ENCODE assay signal across 9 mouse cellular contexts in genomic region chr14:55885791-55886271, GRCm38 (mm10). TPM values are rescaled to one million over a fixed set of nuclear protein-coding genes. Genes with fewer than 3 reads are reported as not detected.
A peak's percentile ranks its signal among the peaks of the same experiment; 100 is the strongest.
DNase-seq lines count a peak whose midpoint lies in the region; ATAC-seq and TF ChIP-seq lines count a peak whose summit lies in the region.
"Had no signal": no experiment of that assay in that cellular context is flagged by ENCODE, and none has a peak within 500 bp of the region (broad histone marks: within the 10 kb centered on the region; RNA-seq: fewer than 3 reads in every experiment).

No protein-coding gene starts in this region.

- no peaks in the 10 kb centered on the region for H3K27me3 ChIP-seq in forebrain, postnatal 0 days (ENCODE audit: insufficient read depth, low read length)
- H3K27me3 ChIP-seq in hindbrain, embryonic 15.5 days: no peaks in the 10 kb centered on the region
- no peaks in the 10 kb centered on the region for H3K27me3 ChIP-seq in limb, embryonic 15.5 days
- H3K27me3 ChIP-seq in midbrain, embryonic 14.5 days (ENCODE audit: control insufficient read depth, insufficient read depth, low read length): no peaks in the 10 kb centered on the region
- H3K27me3 ChIP-seq in stomach, embryonic 16.5 days (ENCODE audit: control insufficient read depth, insufficient read depth, low read length): no peaks in the 10 kb centered on the region
- H3K27me3 ChIP-seq: Patski had no signal

- ATAC-seq in forebrain, postnatal 0 days: no peak
- no peak for ATAC-seq in hindbrain, embryonic 15.5 days (ENCODE audit: low FRiP score, low read depth)
- ATAC-seq in limb, embryonic 15.5 days (ENCODE audit: insufficient number of reproducible peaks, low FRiP score, low TSS enrichment, low read depth): no peak
- ATAC-seq in midbrain, embryonic 14.5 days (ENCODE audit: low FRiP score, low TSS enrichment): no peak
- ATAC-seq in stomach, embryonic 16.5 days (ENCODE audit: insufficient read depth, low FRiP score): no peak

- 6% methylated on average over 16 of the region's 16 CpGs for WGBS in forebrain, postnatal 0 days
- 14% methylated on average over 16 of the region's 16 CpGs for WGBS in hindbrain, embryonic 15.5 days
- 5% methylated on average over 16 of the region's 16 CpGs for WGBS in limb, embryonic 15.5 days
- 13% methylated on average over 16 of the region's 16 CpGs for WGBS in midbrain, embryonic 14.5 days
- WGBS in stomach, embryonic 16.5 days: 3% methylated on average over 16 of the region's 16 CpGs

- no peaks in the 10 kb centered on the region for H3K9me3 ChIP-seq in forebrain, postnatal 0 days (ENCODE audit: low read length)
- no peaks in the 10 kb centered on the region for H3K9me3 ChIP-seq in hindbrain, embryonic 15.5 days
- no peaks in the 10 kb centered on the region for H3K9me3 ChIP-seq in limb, embryonic 15.5 days
- no peaks in the 10 kb centered on the region for H3K9me3 ChIP-seq in midbrain, embryonic 14.5 days (ENCODE audit: control insufficient read depth, low read length)
- H3K9me3 ChIP-seq in stomach, embryonic 16.5 days (replicated peaks; ENCODE audit: control insufficient read depth, low read length): no peaks in the 10 kb centered on the region

- peak overlapping the region; percentile 78; the same call in 1 of the 2 replicates for H3K27ac ChIP-seq in forebrain, postnatal 0 days (ENCODE audit: low read depth, low read length)
- H3K27ac ChIP-seq in hindbrain, embryonic 15.5 days (replicated peaks): peak overlapping the region; percentile 85; the same call in 1 of the 2 replicates
- H3K27ac ChIP-seq in limb, embryonic 15.5 days: peak overlapping the region; percentile 94
- H3K27ac ChIP-seq in midbrain, embryonic 14.5 days (replicated peaks; ENCODE audit: low read depth, low read length): no peak overlapping the region
- H3K27ac ChIP-seq in stomach, embryonic 16.5 days (ENCODE audit: low read length): peak overlapping the region; percentile 97

- peaks cover 29% of the 10 kb centered on the region for H3K36me3 ChIP-seq in forebrain, postnatal 0 days (ENCODE audit: insufficient read depth)
- H3K36me3 ChIP-seq in hindbrain, embryonic 15.5 days: peaks cover 33% of the 10 kb centered on the region
- peaks cover 45% of the 10 kb centered on the region for H3K36me3 ChIP-seq in limb, embryonic 15.5 days
- peaks cover 39% of the 10 kb centered on the region for H3K36me3 ChIP-seq in midbrain, embryonic 14.5 days (ENCODE audit: control insufficient read depth, insufficient read depth, low read length)
- H3K36me3 ChIP-seq in stomach, embryonic 16.5 days (ENCODE audit: control insufficient read depth, insufficient read depth, low read length): peaks cover 17% of the 10 kb centered on the region

- TF ChIP-seq CTCF in forebrain, postnatal 0 days (IDR thresholded peaks at IDR 0.05; ENCODE audit: low read depth): no peak

- peak overlapping the region; percentile 80 for H3K4me3 ChIP-seq in forebrain, postnatal 0 days (ENCODE audit: low read depth, low read length)
- H3K4me3 ChIP-seq in hindbrain, embryonic 15.5 days: peak overlapping the region; percentile 87
- H3K4me3 ChIP-seq in limb, embryonic 15.5 days: peak overlapping the region; percentile 83
- H3K4me3 ChIP-seq in midbrain, embryonic 14.5 days (replicated peaks; ENCODE audit: low read depth, low read length): peak overlapping the region; percentile 85
- H3K4me3 ChIP-seq in stomach, embryonic 16.5 days (replicated peaks; ENCODE audit: low read length): peak overlapping the region; percentile 75

- peaks cover 10% of the 10 kb centered on the region for H3K4me1 ChIP-seq in forebrain, postnatal 0 days (ENCODE audit: insufficient read depth)
- peaks cover 23% of the 10 kb centered on the region for H3K4me1 ChIP-seq in hindbrain, embryonic 15.5 days (replicated peaks)
- peaks cover 32% of the 10 kb centered on the region for H3K4me1 ChIP-seq in limb, embryonic 15.5 days
- H3K4me1 ChIP-seq in midbrain, embryonic 14.5 days (ENCODE audit: control insufficient read depth, insufficient read depth, low read length): peaks cover 12% of the 10 kb centered on the region
- peaks cover 22% of the 10 kb centered on the region for H3K4me1 ChIP-seq in stomach, embryonic 16.5 days (ENCODE audit: control insufficient read depth, insufficient read depth, low read length)

- H3K4me2 ChIP-seq in forebrain, postnatal 0 days (ENCODE audit: low read depth): peak overlapping the region; percentile 88
- peak overlapping the region; percentile 91 for H3K4me2 ChIP-seq in hindbrain, embryonic 15.5 days
- peak overlapping the region; percentile 76 for H3K4me2 ChIP-seq in limb, embryonic 15.5 days
- H3K4me2 ChIP-seq in midbrain, embryonic 14.5 days (ENCODE audit: low read length): peak overlapping the region; percentile 80
- peak overlapping the region; percentile 84 for H3K4me2 ChIP-seq in stomach, embryonic 16.5 days (ENCODE audit: low read depth, low read length)

- H3K9ac ChIP-seq in forebrain, postnatal 0 days: peak overlapping the region; percentile 87
- H3K9ac ChIP-seq in hindbrain, embryonic 15.5 days: peak overlapping the region; percentile 85
- H3K9ac ChIP-seq in limb, embryonic 15.5 days: peak overlapping the region; percentile 83
- H3K9ac ChIP-seq in midbrain, embryonic 14.5 days (replicated peaks; ENCODE audit: low read length): peak overlapping the region; percentile 75; the same call in 1 of the 2 replicates
- H3K9ac ChIP-seq in stomach, embryonic 16.5 days (ENCODE audit: low read length): peak overlapping the region; percentile 92

- peak; percentile 73 for DNase-seq in cerebellum, adult 9-10 months
- no peak for DNase-seq in cerebellum, adult 11 months
- peak; percentile 53 for DNase-seq in adipocyte (ENCODE audit: low spot score)
- no peak for DNase-seq in forebrain, postnatal 0 days
- no peak for DNase-seq in midbrain, embryonic 14.5 days

RNA-seq across cellular contexts. Expression of gene Khnyn, which starts 1.1 kb away (rescaled TPM):
- total RNA-seq in forebrain, postnatal 0 days (2014; rRNA removed): 13.6 and 20.0 TPM in 2 replicates
- polyA plus RNA-seq in forebrain, postnatal 0 days (2015; fragmentation: Nextera tagmentation; extraction: Ambion mirVana): 3.2 and 5.3 TPM in 2 replicates
- 10.7 and 10.9 TPM in 2 replicates for polyA plus RNA-seq in hindbrain, embryonic 15.5 days (2015; fragmentation: Nextera tagmentation; extraction: Ambion mirVana)
- 18.6 and 20.5 TPM in 2 replicates for polyA plus RNA-seq in limb, embryonic 15.5 days (2015; fragmentation: Nextera tagmentation; extraction: Ambion mirVana)
- 6.5 and 7.1 TPM in 2 replicates for polyA plus RNA-seq in midbrain, embryonic 14.5 days (2014; fragmentation: Nextera tagmentation; extraction: Ambion mirVana)
- polyA plus RNA-seq in stomach, embryonic 16.5 days (2015; fragmentation: Nextera tagmentation; extraction: Ambion mirVana): 18.5 and 21.7 TPM in 2 replicates

RNA-seq across cellular contexts. Expression of gene Cbln3, which starts 1.6 kb away (rescaled TPM):
- total RNA-seq in forebrain, postnatal 0 days (2014; rRNA removed): 0.29 and 0.46 TPM in 2 replicates
- polyA plus RNA-seq in forebrain, postnatal 0 days (2015; fragmentation: Nextera tagmentation; extraction: Ambion mirVana): 0.24 and 0.33 TPM in 2 replicates
- 0.51 and 0.52 TPM in 2 replicates for polyA plus RNA-seq in hindbrain, embryonic 15.5 days (2015; fragmentation: Nextera tagmentation; extraction: Ambion mirVana)
- polyA plus RNA-seq in limb, embryonic 15.5 days (2015; fragmentation: Nextera tagmentation; extraction: Ambion mirVana): 0.24 and 0.46 TPM in 2 replicates
- polyA plus RNA-seq in midbrain, embryonic 14.5 days (2014; fragmentation: Nextera tagmentation; extraction: Ambion mirVana): 0.19 and 0.20 TPM in 2 replicates
- 0.45 and 0.66 TPM in 2 replicates for polyA plus RNA-seq in stomach, embryonic 16.5 days (2015; fragmentation: Nextera tagmentation; extraction: Ambion mirVana)

RNA-seq across cellular contexts. Expression of gene Sdr39u1, which starts 14.3 kb away (rescaled TPM):
- 96.2 and 103 TPM in 2 replicates for total RNA-seq in forebrain, postnatal 0 days (2014; rRNA removed)
- polyA plus RNA-seq in forebrain, postnatal 0 days (2015; fragmentation: Nextera tagmentation; extraction: Ambion mirVana): 131 and 132 TPM in 2 replicates
- 148 and 159 TPM in 2 replicates for polyA plus RNA-seq in hindbrain, embryonic 15.5 days (2015; fragmentation: Nextera tagmentation; extraction: Ambion mirVana)
- 87.1 and 91.0 TPM in 2 replicates for polyA plus RNA-seq in limb, embryonic 15.5 days (2015; fragmentation: Nextera tagmentation; extraction: Ambion mirVana)
- 125 and 142 TPM in 2 replicates for polyA plus RNA-seq in midbrain, embryonic 14.5 days (2014; fragmentation: Nextera tagmentation; extraction: Ambion mirVana)
- 65.5 and 66.5 TPM in 2 replicates for polyA plus RNA-seq in stomach, embryonic 16.5 days (2015; fragmentation: Nextera tagmentation; extraction: Ambion mirVana)

RNA-seq across cellular contexts. Expression of gene Nynrin, which starts 32.0 kb away (rescaled TPM):
- 24.2 and 28.5 TPM in 2 replicates for total RNA-seq in forebrain, postnatal 0 days (2014; rRNA removed)
- polyA plus RNA-seq in forebrain, postnatal 0 days (2015; fragmentation: Nextera tagmentation; extraction: Ambion mirVana): 4.4 and 5.5 TPM in 2 replicates
- polyA plus RNA-seq in hindbrain, embryonic 15.5 days (2015; fragmentation: Nextera tagmentation; extraction: Ambion mirVana): 11.2 and 11.8 TPM in 2 replicates
- 21.6 and 25.5 TPM in 2 replicates for polyA plus RNA-seq in limb, embryonic 15.5 days (2015; fragmentation: Nextera tagmentation; extraction: Ambion mirVana)
- 6.5 and 11.2 TPM in 2 replicates for polyA plus RNA-seq in midbrain, embryonic 14.5 days (2014; fragmentation: Nextera tagmentation; extraction: Ambion mirVana)
- polyA plus RNA-seq in stomach, embryonic 16.5 days (2015; fragmentation: Nextera tagmentation; extraction: Ambion mirVana): 18.0 and 19.3 TPM in 2 replicates
- polyA plus RNA-seq: Patski had no signal

RNA-seq across cellular contexts. Expression of gene Cma1, which starts 58.6 kb away (rescaled TPM):
- 0.76 and 2.6 TPM in 2 replicates for total RNA-seq in forebrain, postnatal 0 days (2014; rRNA removed)
- polyA plus RNA-seq in forebrain, postnatal 0 days (2015; fragmentation: Nextera tagmentation; extraction: Ambion mirVana): 3.7 and 4.4 TPM in 2 replicates
- polyA plus RNA-seq in hindbrain, embryonic 15.5 days (2015; fragmentation: Nextera tagmentation; extraction: Ambion mirVana): 0.18 and 0.55 TPM in 2 replicates
- 401 and 411 TPM in 2 replicates for polyA plus RNA-seq in limb, embryonic 15.5 days (2015; fragmentation: Nextera tagmentation; extraction: Ambion mirVana)
- 0.26 TPM in 1 of 2 replicates, not detected in the other for polyA plus RNA-seq in midbrain, embryonic 14.5 days (2014; fragmentation: Nextera tagmentation; extraction: Ambion mirVana)
- 18.9 and 33.3 TPM in 2 replicates for polyA plus RNA-seq in stomach, embryonic 16.5 days (2015; fragmentation: Nextera tagmentation; extraction: Ambion mirVana)
- polyA plus RNA-seq: Patski had no signal

Comparison
In these comparisons a context has a peak if more than half of its experiments do, and no peak if none do; other contexts are left out.
1. DNase-seq: peak in cerebellum, adult 9-10 months (single experiment) and adipocyte (single experiment); none in cerebellum, adult 11 months (single experiment), forebrain, postnatal 0 days (single experiment) and midbrain, embryonic 14.5 days (single experiment).
2. Peak in every context shown above with its lines, with median percentiles within 50 percentile points of each other: H3K4me2 ChIP-seq, H3K4me3 ChIP-seq and H3K9ac ChIP-seq.